Mouse (Mus musculus): ENCODE measurements at regions not wholly inside any gene's neighbourhood (a gene's known extent, or its start where the extent isn't known, plus 50 kb on each side); places are given as distances from the start of the nearest gene placed in this dataset.
"Not testable (repeated sequence)": the region's sequence is repeated elsewhere in the genome, so short reads cannot be mapped to it uniquely, and the experiment has no call there.

- DNase-seq (ENCODE audit: low read depth), result peak; percentile 16
- TF ChIP-seq POLR2A (IDR thresholded peaks at IDR 0.05; ENCODE audit: borderline replicate concordance, extremely low read depth, insufficient read depth, insufficient read length, poor library complexity, severe bottlenecking) (no peak), CTCF (IDR thresholded peaks at IDR 0.05; ENCODE audit: borderline replicate concordance, extremely low read depth, insufficient read depth, insufficient read length) (no peak)
Measured at GRCm38 (mm10) chr11:13040584-13040983, 575.8 kb upstream of the Cobl start.

DNA sequence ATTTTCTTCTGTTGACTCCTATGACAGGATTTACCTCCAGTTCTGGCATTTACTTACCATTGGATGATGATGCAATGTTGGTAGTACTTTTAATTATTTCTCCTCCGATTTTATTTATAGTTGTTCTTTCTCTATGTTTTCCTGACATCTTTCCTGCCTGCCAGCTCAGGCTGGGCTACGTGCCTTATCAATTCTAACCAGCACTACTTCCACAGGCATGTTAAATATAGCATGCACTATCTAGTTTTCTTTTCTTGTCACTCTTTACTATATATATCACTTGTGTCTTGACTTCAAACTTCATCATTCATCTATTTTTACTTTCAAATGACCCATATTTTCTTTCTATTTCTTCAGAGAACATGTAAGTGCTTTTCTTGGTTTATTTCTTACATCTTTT lies 567.7 kb upstream of the Cobl start:
- no peak for DNase-seq (ENCODE audit: low read depth)
- no peak for TF ChIP-seq CTCF (IDR thresholded peaks at IDR 0.05; ENCODE audit: borderline replicate concordance, extremely low read depth, insufficient read depth, insufficient read length)
- TF ChIP-seq POLR2A (IDR thresholded peaks at IDR 0.05; ENCODE audit: borderline replicate concordance, extremely low read depth, insufficient read depth, insufficient read length, poor library complexity, severe bottlenecking), result no peak

DNA sequence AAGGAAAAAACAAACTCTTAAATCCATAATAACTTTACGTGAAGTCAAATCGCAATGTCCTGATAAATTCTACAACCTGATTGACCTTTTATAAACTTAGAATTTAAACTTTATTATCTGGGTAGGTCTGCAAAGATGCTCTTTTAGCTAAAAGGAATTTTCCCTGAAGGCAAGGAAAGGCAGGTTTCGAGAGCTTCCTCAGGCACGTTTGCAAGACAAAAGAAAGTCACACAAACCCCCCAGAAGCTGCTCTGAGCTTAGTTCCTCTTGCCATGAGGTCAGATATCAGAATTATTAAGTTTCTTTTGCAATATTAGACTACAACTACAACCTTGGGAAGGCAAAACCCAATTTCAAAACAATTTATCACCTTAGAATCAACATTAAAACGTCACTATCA lies 544.1 kb upstream of the Cobl start:
- DNase-seq (ENCODE audit: low read depth), result not testable (repeated sequence)

DNA sequence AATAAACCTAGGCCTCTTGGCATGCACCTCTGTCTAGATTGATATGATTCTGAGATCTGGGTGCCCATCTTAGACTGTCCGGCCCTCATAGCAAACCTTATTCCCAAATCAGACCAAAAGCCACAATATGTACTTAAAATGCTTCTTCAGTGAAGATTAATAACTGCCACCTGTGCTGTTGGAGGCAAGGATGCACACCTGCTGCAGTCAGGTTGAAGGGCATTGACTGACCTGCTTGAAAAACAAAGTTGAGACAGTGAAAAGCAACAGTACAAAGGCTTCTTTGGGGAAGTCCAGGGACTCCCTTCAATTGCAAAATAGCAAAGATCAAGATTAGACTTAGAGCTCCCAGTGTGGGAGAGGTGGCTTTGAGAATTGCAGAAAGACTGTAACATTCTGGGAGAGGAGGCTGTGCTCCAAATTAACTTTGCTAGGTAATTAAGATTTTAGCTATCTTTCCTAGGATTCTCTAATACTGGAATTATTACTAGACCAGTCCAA lies 541.8 kb upstream of the Cobl start:
- DNase-seq (ENCODE audit: low read depth), result not testable (repeated sequence)

DNA sequence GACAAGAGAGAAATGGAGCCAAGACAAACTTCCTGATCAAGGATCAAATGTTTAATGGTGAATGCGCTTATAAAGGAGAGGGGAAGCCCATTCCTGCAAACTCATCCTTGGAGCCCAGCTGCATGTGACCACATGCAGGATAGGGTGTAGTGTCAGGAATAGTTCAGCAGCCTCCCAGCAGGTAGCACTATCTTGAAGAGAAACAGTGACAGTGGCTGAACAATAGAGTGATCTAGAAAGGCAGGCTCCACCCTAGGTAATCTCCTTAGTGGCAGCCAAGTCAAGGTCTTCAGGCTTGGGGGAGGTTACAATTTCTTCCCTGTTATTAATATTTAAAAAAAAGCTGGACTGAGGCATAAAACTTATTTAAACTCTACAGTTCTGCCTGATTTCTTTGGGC lies 540.5 kb upstream of the Cobl start:
- DNase-seq (ENCODE audit: low read depth), result no peak
- TF ChIP-seq POLR2A (IDR thresholded peaks at IDR 0.05; ENCODE audit: borderline replicate concordance, extremely low read depth, insufficient read depth, insufficient read length, poor library complexity, severe bottlenecking) (no peak), CTCF (IDR thresholded peaks at IDR 0.05; ENCODE audit: borderline replicate concordance, extremely low read depth, insufficient read depth, insufficient read length) (no peak)

DNA sequence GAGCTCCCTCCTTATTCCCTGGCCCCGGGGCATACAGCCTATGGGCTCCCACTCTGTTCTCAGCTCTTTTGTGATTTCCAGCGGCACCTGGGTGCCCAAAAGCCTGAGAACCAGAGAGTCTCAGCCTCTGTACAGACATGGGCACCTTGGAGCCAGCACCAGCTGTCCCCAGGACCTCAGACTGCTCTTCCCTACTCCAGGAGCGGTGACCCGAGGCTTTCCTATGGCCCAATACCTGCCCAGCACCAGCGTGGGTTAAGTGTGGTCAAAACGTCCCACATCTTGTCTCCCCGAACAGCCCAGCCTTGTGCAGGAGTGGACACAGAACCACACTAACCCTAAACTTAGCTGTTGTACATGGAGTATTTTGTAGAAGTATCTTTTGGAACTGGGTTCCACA lies 534.5 kb upstream of the Cobl start:
- no peak for DNase-seq (ENCODE audit: low read depth)
- no peak for TF ChIP-seq CTCF (IDR thresholded peaks at IDR 0.05; ENCODE audit: borderline replicate concordance, extremely low read depth, insufficient read depth, insufficient read length)
- TF ChIP-seq POLR2A (IDR thresholded peaks at IDR 0.05; ENCODE audit: borderline replicate concordance, extremely low read depth, insufficient read depth, insufficient read length, poor library complexity, severe bottlenecking), result no peak
